Mouse (Mus musculus): ENCODE measurements around the gene Apba2.

Gene Apba2

DNA sequence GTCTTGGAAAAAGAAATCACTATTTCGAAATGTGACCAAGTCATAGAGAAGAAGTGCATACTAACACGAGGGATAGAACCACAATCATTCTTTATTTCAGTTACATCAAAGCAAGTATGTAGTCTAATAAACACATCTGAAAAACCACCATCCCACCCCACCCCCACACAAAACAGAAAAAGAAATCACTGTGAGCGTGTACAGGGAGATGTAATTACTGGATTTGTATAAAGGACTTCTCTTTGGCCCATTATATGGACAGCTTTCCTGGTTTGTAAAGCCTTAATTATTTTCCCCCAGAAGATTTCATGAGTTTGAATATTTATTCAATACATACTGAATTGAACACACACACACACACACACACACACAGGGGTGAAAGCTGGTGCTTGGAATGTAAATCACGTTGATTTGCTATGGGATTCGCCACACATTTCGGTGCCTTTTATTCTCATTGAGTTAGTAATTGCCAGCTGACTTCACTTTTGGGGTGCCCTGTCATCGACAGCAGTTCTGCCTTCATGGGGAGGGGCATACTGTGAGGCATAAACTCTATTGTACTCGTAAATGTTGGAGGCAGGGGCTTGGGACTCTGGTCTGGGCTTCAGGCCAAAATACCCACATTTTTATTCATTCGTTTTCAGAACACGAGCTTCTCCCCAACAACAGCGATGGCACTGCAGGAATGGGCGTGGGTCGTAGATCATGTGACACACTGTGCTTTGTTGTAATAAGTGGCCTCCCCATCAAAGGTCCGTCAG lies 195.2 kb downstream of the Apba2 start:
- TF ChIP-seq GATA4 (IDR thresholded peaks at IDR 0.05; ENCODE audit: insufficient replicate concordance, low read length): no peak

DNA sequence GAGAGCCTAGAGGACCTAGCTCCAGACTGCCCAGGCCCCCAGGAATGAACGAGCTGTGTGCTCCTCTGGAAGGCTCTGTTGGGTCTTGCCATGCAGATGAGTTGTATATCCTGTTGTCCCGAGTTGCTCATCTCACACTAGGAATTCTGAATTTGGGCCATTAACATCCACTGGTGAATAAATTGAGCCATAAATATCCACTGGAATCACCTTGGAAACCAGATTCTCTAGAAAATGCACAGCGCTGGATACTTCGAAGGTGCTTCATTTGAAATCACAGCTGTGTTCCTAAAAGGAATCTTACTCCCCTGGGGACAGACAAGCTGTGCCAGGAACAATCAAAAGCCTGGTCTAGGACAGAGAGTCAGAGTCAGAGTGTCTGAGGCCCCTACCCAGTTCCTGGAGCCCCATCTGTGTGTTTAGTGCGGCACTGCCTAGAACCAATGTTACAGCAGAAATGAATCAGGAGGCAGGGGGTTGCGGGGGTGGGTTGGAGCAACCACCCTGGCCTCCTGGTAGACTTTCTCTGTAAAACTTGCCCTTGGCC lies 196.4 kb downstream of the Apba2 start:
- no peak for TF ChIP-seq GATA4 (IDR thresholded peaks at IDR 0.05; ENCODE audit: insufficient replicate concordance, low read length)

DNA sequence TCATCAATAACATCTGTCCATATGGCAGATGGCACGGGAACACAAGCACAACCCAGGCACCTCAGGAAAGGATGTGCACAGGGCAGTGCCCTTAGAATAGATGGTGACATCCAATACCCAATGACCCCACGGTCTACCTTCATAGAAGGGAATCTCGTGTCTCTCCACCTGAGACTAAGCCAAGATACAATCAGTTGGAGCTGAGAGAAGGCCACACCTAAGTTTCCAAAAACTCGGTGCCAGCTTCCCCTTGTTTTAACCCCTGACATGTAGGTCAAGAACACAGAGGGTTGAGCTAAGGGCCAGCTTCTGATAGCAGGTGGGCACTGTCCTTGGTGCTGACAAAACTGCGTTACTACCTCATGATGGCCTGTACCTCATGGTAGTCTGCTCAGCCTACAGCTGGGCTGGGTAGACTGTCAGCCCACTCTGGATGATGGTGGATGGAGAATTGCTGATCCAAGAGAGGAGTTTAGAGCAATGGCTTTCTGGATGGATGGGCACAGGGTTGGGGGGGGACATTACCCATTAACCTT lies 202.6 kb downstream of the Apba2 start:
- TF ChIP-seq GATA4 (IDR thresholded peaks at IDR 0.05; ENCODE audit: insufficient replicate concordance, low read length): no peak

DNA sequence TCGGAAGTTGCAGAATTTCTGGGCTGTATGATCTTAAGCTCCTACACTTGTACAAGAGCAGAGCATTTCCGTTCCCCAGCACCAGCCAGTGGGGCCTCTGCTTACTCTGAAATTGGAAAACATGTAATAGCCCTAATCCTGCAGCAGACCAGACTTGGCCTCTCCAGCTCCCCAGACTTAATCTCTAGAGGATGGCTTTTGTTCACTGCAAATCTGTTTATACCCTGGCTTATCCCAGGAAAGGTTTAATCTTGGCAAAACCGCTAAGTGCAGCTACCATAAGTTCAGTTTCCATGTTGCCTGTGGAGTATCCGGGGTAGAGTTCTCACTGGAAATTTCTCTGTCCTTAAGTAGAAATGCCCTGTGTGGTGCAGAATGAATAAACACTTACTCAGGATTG lies 206.7 kb downstream of the Apba2 start:
- TF ChIP-seq GATA4 (IDR thresholded peaks at IDR 0.05; ENCODE audit: insufficient replicate concordance, low read length): no peak

DNA sequence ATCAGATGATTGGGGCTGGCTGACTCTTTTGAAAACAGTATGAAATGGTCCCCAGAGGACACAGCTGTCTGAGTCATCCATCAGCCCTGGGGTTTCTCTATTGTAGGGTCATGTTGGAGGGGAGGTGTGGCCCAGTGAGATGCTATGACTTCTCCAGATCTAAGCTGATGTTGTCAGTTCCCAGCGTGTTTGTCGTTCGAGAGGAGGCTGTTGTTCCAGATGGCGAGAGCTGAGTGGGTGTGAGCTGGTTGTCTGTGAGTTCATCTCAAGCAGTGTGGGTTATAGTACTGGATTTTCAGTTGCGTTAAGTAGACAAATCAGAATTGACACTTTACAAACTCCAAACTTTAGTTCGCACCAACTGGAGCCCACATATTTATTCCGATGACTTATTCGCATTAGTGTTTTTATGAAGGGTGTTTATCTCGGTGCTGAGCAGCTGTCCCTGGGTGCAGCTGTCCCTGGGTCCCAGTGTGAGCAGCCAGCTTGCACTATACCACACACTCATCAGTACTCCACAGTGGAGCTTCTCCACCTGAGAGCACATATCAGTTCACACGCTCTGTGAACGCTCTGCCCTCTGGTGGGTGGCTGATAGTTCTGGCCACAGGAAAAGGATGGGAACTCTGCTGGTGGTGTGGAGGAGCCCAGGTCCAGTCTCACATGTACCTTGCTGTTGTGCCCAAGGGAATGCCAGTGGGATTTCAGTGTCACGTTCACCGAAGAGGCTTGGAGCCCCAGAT lies 208.2 kb downstream of the Apba2 start:
- TF ChIP-seq GATA4 (IDR thresholded peaks at IDR 0.05; ENCODE audit: insufficient replicate concordance, low read length): no peak

DNA sequence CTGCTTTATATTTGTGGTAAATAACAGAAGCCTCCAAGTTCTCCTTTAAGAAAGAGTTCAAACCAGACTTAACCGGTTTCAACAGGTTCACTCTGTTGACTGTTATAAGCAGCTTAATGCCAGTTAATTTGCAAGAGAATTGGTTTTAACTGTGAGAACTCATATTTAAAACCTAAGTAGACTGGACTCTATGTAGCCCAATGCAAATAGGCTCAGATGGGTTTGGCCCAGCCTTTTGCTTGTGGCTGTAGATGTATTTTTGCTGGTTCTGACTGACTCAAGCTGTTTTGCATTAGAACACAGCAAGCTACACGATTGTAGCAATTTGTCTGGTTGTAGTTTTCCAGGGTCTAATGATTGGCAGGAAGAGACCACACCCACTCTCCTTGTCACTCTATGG lies 214.8 kb downstream of the Apba2 start:
- no peak for TF ChIP-seq GATA4 (IDR thresholded peaks at IDR 0.05; ENCODE audit: insufficient replicate concordance, low read length)

DNA sequence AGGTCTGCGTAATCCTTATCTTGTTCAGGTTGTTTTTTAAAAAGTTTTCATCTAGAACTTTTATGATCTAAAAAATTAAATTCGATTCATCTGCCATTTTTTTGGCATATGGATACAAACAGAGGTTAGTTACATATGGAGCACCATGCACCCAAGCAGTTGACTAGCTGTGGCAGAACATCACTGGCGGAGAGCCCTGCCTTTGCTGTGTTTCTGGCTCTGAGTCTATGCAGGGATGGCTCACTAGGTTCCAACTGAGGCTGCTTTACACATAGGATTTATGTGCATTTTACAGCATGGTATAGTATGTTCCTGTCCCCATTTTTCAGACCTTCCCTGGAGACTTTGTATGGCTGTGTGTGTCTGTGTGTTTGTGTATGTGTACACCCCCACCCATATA lies 221.8 kb downstream of the Apba2 start:
- no peak for TF ChIP-seq GATA4 (IDR thresholded peaks at IDR 0.05; ENCODE audit: insufficient replicate concordance, low read length)

DNA sequence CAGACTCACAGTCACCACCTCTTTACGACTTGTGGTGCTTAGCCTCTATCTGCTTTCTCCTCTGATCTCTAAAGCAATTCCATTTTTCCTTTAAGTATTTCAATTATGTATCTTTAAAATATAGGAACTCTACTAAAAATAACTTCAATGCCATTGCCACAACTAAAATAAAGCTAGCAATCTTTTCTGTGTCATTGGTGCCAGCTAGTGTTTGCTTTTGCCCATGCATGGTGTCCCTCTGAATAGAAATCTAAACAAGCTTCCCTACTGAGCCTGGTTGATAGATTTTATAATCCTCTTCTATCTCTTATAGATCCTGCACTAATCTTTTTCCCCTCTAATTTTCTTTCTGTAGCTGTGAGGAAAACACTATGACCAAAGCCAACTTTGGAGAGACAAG lies 222.9 kb downstream of the Apba2 start:
- TF ChIP-seq GATA4 (IDR thresholded peaks at IDR 0.05; ENCODE audit: insufficient replicate concordance, low read length): no peak

DNA sequence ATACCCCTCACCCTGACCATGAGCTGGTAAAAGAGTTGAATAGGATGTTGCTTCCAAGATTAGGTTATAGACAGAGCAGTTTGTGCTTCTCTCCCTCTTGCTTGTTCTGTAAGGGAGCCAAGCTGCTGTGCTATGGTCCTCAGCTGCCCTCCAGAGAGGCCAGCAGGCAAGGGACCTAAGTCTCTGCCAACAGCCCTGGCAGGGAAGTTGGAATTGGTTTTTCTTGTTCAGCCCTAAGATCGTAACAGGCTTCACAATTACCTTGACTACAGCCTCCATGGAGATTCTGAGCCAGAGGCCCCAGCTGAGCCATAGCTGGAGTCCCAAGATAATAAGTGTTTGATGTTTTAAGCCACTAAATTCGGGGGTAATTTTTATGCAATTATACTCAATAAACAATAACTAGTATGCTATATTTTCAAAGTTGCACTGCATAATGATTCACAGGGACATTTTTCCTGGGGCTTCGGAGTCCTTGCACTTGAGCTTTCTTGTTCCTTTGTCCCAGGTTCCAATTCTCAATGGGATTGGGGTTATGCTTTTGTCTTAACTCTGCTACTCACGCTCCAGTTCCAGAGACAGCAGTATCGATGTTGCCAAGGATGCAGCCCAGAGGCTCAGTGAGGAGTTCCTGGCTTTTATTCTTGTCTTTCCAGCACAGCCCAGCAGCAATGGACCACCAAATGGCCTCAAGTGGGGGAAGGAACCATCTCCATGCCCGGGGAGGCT lies 224.6 kb downstream of the Apba2 start:
- no peak for TF ChIP-seq GATA4 (IDR thresholded peaks at IDR 0.05; ENCODE audit: insufficient replicate concordance, low read length)

DNA sequence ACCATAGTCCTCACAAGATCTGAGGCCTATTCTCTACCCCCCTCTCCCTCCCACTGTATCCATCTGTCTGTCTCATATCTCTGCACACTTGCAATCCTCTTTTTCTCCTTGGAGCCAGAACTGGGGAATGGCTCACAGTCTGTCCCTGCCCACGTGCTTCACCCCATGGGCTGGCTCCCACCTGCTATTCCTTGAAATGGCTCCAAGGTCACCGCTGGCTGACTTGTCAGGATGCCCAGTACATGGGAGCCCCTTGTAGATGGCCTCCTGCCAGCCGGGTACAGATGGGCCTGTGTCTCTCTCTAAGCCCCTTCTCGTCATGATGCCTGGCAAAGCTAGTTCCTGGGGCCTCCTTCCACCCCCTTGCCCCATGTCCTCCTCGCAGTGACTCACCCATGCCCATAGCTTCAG lies 226.7 kb downstream of the Apba2 start:
- no peak for TF ChIP-seq GATA4 (IDR thresholded peaks at IDR 0.05; ENCODE audit: insufficient replicate concordance, low read length)

DNA sequence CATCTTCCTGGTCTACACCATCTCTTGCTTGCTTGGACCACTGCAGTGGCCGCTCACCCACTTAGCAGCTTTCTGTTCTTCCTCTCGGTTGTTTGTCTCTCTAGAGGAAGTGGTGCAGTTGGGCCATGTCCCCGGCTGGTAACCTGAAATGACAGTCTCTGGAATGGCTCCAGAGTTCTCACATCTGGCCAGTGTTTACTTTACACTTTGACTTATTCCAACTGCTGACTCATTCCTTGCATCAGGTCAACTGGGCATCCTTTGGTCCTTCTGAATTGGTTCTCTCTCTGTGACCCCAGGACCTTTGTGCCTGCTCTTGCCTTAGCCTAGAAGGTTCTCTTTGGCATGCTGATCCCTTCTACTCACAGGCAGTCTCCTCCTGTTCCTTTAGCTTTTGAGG lies 227.3 kb downstream of the Apba2 start:
- TF ChIP-seq GATA4 (IDR thresholded peaks at IDR 0.05; ENCODE audit: insufficient replicate concordance, low read length): no peak

DNA sequence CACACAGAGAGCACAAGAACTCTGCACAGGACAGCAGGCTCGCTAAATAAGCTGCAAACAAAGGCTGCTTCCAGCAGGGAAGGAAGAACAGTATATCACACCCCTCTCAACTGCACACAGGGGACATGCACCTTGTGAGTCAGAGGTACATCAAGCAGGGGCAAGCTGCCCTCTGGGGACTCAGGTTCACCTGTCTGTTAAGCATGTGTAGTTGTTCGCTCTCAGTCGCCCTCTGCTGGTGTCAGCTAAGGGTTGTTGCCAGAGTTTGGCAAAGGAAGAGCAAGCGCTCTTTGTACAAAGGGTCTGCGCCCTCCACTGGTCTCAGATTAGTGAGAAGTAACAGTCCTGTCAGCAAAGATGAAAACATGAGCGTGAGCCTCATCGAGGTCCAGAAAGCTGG lies 228.3 kb downstream of the Apba2 start:
- no peak for TF ChIP-seq GATA4 (IDR thresholded peaks at IDR 0.05; ENCODE audit: insufficient replicate concordance, low read length)

DNA sequence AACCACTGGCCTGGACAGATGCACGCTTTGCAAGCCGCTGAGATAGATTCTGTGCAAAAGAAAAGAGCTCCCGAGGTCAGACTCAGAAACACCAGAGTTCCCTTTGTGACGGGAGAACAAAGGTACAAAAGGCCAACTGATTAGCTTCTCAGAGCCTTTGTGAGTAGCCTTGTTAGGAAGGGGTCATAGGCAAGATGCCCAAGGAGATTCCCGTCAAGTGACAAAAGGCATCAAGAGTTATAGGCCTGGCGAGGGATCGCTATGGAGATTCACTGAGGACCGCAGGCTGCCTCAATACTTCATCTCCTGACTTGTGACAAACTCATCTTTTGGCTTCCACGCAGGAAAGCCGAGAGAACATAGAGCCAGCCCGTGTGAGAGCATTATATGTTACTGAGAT lies 237.6 kb downstream of the Apba2 start:
- no peak for TF ChIP-seq GATA4 (IDR thresholded peaks at IDR 0.05; ENCODE audit: insufficient replicate concordance, low read length)

DNA sequence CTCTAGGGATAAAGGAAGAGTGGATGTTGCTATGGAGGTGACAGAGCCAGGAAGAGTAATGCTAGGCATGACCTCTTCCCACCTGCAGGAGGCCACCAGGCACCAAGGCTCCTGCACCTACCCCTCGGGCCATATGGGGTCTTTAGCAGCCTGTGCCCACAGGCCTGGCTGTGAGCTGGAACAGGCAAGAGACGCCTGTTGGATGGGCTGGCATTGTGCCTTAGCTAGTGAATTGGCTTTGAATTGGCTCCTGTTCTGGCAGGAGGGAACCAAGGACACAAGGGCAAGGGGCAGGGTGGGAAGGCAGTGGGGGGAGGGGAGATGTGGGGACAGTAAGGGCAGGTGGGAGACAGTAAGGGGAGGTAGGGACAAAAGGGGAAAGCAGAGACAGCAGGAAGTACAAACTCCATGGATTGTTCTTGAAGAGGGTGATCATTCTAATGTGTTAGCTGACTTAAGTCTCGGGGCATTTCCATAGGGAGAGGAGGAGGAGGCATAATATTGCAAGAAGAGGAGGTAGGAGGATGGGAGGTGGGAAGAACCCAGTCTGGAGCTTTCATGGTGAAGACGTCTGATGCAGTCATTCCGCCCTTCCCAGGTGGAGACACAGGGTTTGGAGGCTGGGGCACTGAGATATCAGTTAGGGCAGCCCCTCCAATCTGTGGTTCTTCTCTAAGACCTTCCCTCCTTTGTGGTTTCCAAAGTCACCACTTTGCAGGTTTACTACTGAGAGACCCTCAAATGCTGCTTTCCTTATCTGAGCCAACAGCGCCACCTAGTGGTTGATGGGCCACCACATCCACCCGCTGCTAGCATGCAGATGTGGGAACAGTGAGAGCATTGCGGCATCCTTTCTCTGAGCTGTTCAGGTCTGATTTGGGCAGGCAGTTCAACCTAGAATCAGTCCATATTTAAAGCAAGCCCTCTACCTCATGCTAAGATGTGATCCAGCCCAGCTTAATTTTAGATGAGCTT lies 240.1 kb downstream of the Apba2 start:
- no peak for TF ChIP-seq GATA4 (IDR thresholded peaks at IDR 0.05; ENCODE audit: insufficient replicate concordance, low read length)
